Mouse (Mus musculus): ENCODE data around the gene Pde1c.

Gene Pde1c

GRCm38 (mm10) chr6:56447917-56448316, 121.0 kb downstream of the Pde1c start:
- DNase-seq (ENCODE audit: low read depth, low spot score): no peak

- no peak for DNase-seq (ENCODE audit: low read depth, low spot score)
These were observed 127.4 kb downstream of the Pde1c start for GRCm38 (mm10) chr6:56441501-56441900.

GRCm38 (mm10) chr6:56425846-56426245, 143.1 kb downstream of the Pde1c start:
- no peak for DNase-seq (ENCODE audit: low read depth, low spot score)

GRCm38 (mm10) chr6:56422866-56423265, 146.0 kb downstream of the Pde1c start:
- no peak for DNase-seq (ENCODE audit: low read depth, low spot score)

GRCm38 (mm10) chr6:56416191-56416590, 152.7 kb downstream of the Pde1c start:
- no peak for DNase-seq (ENCODE audit: low read depth, low spot score)

GRCm38 (mm10) chr6:56389178-56389577, 179.7 kb downstream of the Pde1c start:
- no peak for DNase-seq (ENCODE audit: low read depth, low spot score)

- DNase-seq (ENCODE audit: low read depth, low spot score): no peak
These were observed 192.5 kb downstream of the Pde1c start for GRCm38 (mm10) chr6:56376359-56376758.

GRCm38 (mm10) chr6:56374180-56374579, 194.7 kb downstream of the Pde1c start:
- DNase-seq (ENCODE audit: low read depth, low spot score): no peak

GRCm38 (mm10) chr6:56373753-56374152, 195.2 kb downstream of the Pde1c start:
- no peak for DNase-seq (ENCODE audit: low read depth, low spot score)

- no peak for DNase-seq (ENCODE audit: low read depth, low spot score)
These were observed 195.7 kb downstream of the Pde1c start for GRCm38 (mm10) chr6:56373046-56373751.

GRCm38 (mm10) chr6:56369462-56369861, 199.4 kb downstream of the Pde1c start:
- DNase-seq (ENCODE audit: low read depth, low spot score): no peak

- no peak for DNase-seq (ENCODE audit: low read depth, low spot score)
These were observed 200.8 kb downstream of the Pde1c start for GRCm38 (mm10) chr6:56368116-56368515.

- no peak for DNase-seq (ENCODE audit: low read depth, low spot score)
These were observed 201.6 kb downstream of the Pde1c start for GRCm38 (mm10) chr6:56367257-56367656.

- no peak for DNase-seq (ENCODE audit: low read depth, low spot score)
These were observed 206.3 kb downstream of the Pde1c start for GRCm38 (mm10) chr6:56362650-56363049.

- peak; percentile 1 for DNase-seq (ENCODE audit: low read depth, low spot score)
These were observed 206.8 kb downstream of the Pde1c start for GRCm38 (mm10) chr6:56362128-56362545.

- DNase-seq (ENCODE audit: low read depth, low spot score): no peak
These were observed 207.4 kb downstream of the Pde1c start for GRCm38 (mm10) chr6:56361348-56362127.

- DNase-seq (ENCODE audit: low read depth, low spot score): no peak
These were observed 208.8 kb downstream of the Pde1c start for GRCm38 (mm10) chr6:56360086-56360485.

- DNase-seq (ENCODE audit: low read depth, low spot score): no peak
These were observed 209.8 kb downstream of the Pde1c start for GRCm38 (mm10) chr6:56359126-56359525.

- no peak for DNase-seq (ENCODE audit: low read depth, low spot score)
These were observed 221.7 kb downstream of the Pde1c start for GRCm38 (mm10) chr6:56347207-56347606.

- DNase-seq (ENCODE audit: low read depth, low spot score): no peak
These were observed 223.8 kb downstream of the Pde1c start for GRCm38 (mm10) chr6:56345082-56345481.

GRCm38 (mm10) chr6:56342005-56342404, 226.9 kb downstream of the Pde1c start:
- DNase-seq (ENCODE audit: low read depth, low spot score): no peak

GRCm38 (mm10) chr6:56335811-56336446, 233.0 kb downstream of the Pde1c start:
- no peak for DNase-seq (ENCODE audit: low read depth, low spot score)
